Mouse (Mus musculus) right cerebral cortex, postnatal 10 days (tissue): ENCODE measurements around the gene Krt75.
A peak's percentile ranks its signal among the peaks of the same experiment; 100 is the strongest.

Experiments
- DNase-seq, 2 experiments: peaks; one replicate each; pipeline ENCODE4 v3.0.0; 2021; ENCODE audit warnings: low spot score in 2 of 2

Krt75 gene

GRCm38 (mm10) chr15:101573796-101574345 is at the start of gene Krt75:
Gene Krt75 (minus strand): TSS chr15:101573904.
- DNase-seq = no peak

- no peak for DNase-seq
Measured at GRCm38 (mm10) chr15:101599123-101599522, 25.4 kb upstream of the Krt75 start.

GRCm38 (mm10) chr15:101588216-101588615 is 14.5 kb upstream of the Krt75 start:
- no peak for DNase-seq

- DNase-seq = no peak
Measured at GRCm38 (mm10) chr15:101584456-101584855, 10.8 kb upstream of the Krt75 start.

- DNase-seq = no peak
Measured at GRCm38 (mm10) chr15:101583211-101583965, 9.7 kb upstream of the Krt75 start.

GRCm38 (mm10) chr15:101581701-101582100 is 8.0 kb upstream of the Krt75 start:
- no peak for DNase-seq

- no peak for DNase-seq
Measured at GRCm38 (mm10) chr15:101575506-101575905, 1.8 kb upstream of the Krt75 start.

GRCm38 (mm10) chr15:101567780-101568179 is 5.9 kb downstream of the Krt75 start:
- no peak for DNase-seq

GRCm38 (mm10) chr15:101562850-101563249 is 10.9 kb downstream of the Krt75 start, which contains the start of gene Krt90:
Gene Krt90 (minus strand): TSS chr15:101562950.
- no peak for DNase-seq

- no peak for DNase-seq
Measured at GRCm38 (mm10) chr15:101558034-101558646, 15.6 kb downstream of the Krt75 start.

GRCm38 (mm10) chr15:101553169-101553568 is 20.5 kb downstream of the Krt75 start:
- DNase-seq = peak; percentile 41

GRCm38 (mm10) chr15:101552188-101552587 is 21.5 kb downstream of the Krt75 start:
- peak; percentile 38 to 46 for DNase-seq

GRCm38 (mm10) chr15:101550567-101550966 is 23.1 kb downstream of the Krt75 start, which contains the start of gene Krt82:
Gene Krt82 (minus strand): TSS chr15:101550667.
- DNase-seq = no peak

- DNase-seq = no peak
Measured at GRCm38 (mm10) chr15:101544478-101544877, 29.2 kb downstream of the Krt75 start.

- no peak for DNase-seq
Measured at GRCm38 (mm10) chr15:101542543-101542942, 31.2 kb downstream of the Krt75 start.

GRCm38 (mm10) chr15:101538580-101538900 is 35.2 kb downstream of the Krt75 start:
- DNase-seq = no peak

- no peak for DNase-seq
Measured at GRCm38 (mm10) chr15:101537864-101538579, 35.7 kb downstream of the Krt75 start.

- DNase-seq = no peak
Measured at GRCm38 (mm10) chr15:101536054-101536850, 37.5 kb downstream of the Krt75 start.

- no peak for DNase-seq
Measured at GRCm38 (mm10) chr15:101532720-101533119, 41.0 kb downstream of the Krt75 start, which contains the start of gene Krt84. Gene Krt84 (minus strand): TSS chr15:101532820.

- no peak for DNase-seq
Measured at GRCm38 (mm10) chr15:101522556-101523232, 51.0 kb downstream of the Krt75 start.

GRCm38 (mm10) chr15:101519792-101520191 is 53.9 kb downstream of the Krt75 start:
- DNase-seq = peak; percentile 78 to 89
